Mouse (Mus musculus) naive thymus-derived CD4-positive, alpha-beta T cell, adult 2 months (primary cell): Measurements from ENCODE around the gene Kcnmb2.

Experiments used
- DNase-seq: peaks from one replicate; pipeline ENCODE4 v3.0.0-alpha.2; 2011; ENCODE audit warnings: low read depth

Gene Kcnmb2

GRCm38 (mm10) chr3:32144194-32144593 is 241.9 kb downstream of the Kcnmb2 start:
- DNase-seq, result no peak

- no peak for DNase-seq
Observed at GRCm38 (mm10) chr3:32144655-32145054, 242.3 kb downstream of the Kcnmb2 start.

DNA sequence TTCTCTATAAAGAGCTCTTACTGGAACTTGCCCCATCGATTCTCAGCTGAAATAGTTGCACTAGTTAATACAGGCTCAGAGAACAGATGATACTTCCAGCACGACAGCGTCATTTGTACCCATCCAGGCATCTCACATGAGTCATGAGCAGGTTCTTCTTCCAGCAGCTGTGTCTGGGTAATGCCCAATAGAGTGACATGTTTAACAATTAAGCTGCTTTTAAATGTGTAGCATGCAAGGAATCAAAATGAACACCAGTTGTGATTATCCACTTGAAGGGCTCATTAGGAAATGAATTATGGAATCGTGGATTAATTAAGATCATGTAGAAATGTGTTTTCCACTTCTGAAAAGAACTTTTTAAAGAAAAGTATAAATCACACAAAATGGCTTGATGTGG is 245.4 kb downstream of the Kcnmb2 start:
- DNase-seq, result no peak

- DNase-seq, result no peak
Observed at GRCm38 (mm10) chr3:32149851-32150570, 247.7 kb downstream of the Kcnmb2 start.

GRCm38 (mm10) chr3:32180519-32180918 is 278.2 kb downstream of the Kcnmb2 start:
- DNase-seq, result no peak

DNA sequence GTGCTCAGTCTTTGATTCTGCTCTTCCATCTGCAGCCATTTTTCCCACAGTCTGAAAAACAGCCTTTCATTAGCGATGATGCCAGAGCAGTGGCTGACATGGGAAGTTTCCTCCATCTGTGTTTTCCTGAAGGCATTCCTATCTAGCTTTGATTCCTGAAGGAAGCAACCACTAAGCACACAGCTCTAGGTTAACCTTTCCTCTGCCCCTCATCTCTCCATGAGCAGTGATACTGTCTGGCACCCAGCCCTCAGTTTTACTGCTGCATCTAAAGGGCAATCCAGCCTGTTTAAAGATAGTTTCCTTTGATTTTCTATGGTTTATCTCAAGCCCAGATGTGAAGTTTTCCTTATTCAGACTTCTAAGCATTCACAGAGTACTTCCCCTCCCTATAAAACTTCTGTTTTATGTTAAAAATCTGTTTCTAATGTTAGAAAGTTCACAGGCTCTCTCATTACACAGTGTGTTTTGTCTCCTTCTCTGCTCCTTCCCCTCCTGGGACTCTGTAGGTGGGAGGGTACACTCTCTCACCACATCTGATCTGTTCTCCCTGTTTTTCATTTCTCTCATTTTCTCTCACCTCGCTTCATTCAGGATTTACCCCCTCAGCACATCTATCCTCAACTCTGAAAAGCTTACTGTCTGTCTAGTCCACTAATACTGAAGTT is 283.7 kb downstream of the Kcnmb2 start:
- no peak for DNase-seq

GRCm38 (mm10) chr3:32188521-32188920 is 286.2 kb downstream of the Kcnmb2 start:
- DNase-seq, result no peak

GRCm38 (mm10) chr3:32188955-32189354 is 286.6 kb downstream of the Kcnmb2 start:
- no peak for DNase-seq

DNA sequence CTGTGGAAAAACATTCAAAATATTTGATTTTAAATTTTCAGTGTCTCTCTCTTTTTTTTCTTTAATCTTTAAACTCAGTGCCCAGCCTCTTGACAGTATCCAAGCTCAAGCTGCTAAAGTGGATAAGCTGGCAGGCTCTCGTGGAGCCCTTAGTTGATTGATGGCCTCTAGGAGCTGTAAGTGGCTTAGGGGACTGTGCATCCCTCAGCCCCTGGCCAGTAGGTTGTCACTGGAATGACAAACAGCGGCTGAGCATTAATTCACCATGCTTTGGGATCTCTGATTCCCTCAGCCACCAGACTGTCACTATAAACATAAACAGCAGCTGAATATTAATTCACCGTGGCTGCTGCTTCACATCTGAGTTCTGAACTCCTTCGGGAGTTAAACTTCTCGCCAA is 287.6 kb downstream of the Kcnmb2 start:
- no peak for DNase-seq

DNA sequence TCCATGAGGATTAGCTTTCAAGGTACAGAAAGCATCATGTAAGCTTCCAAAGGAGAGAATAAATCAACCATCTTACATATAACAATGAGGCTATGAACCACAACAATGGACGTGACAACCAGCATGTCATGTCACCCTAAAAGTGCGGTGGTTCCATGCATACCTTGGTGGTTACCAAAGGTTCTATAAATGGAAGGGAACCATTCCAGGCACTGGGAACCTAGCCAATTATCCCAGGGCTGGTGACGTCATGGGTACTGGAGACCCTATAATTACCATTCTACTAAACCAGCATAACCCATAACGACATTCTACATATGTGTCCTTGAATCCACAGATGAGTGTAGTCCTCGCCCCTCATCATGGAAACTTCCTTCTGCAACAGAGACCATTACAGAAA is 291.7 kb downstream of the Kcnmb2 start:
- no peak for DNase-seq

DNA sequence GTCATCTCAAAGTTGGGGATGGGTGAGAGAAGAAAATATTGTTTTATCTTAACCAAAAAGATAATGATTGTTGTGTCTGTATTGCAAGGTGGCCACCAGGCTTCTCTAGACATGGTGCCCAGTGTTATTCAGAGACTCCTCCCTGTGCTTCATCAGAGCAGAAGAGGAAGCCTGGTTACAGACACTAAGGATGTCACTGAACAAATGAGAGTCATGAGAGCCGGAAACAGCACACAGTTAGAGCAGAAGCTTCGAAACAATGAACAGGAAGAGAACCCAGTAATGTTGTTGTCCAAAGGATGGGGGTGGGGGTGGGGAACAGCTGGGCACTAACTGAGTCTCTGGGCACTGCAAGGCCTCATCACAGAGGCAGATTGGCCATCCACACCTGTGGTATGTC is 324.4 kb downstream of the Kcnmb2 start:
- no peak for DNase-seq

DNA sequence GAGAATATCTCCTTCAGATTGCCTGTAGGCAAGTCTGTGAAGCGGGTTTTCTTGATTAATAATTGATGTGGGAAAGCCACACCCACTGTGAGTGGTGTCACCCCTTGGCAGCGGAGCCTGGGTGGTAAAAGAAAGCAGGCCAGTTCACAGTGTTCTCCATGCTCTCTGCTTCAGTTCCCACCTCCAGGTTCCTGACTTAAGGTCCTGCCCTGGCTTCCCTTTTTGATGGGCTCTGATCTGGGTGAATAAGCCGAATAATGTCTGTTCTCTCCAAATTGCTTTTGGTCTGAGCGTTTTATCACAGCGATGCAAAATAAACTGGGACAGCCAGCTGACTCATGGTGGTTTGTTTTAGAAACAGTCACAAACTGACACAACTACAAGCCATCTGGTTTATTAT is 334.5 kb downstream of the Kcnmb2 start:
- DNase-seq, result no peak
